Mouse (Mus musculus): ENCODE measurements at regions not wholly inside any gene's neighbourhood (a gene's known extent, or its start where the extent isn't known, plus 50 kb on each side); places are given as distances from the start of the nearest gene placed in this dataset.

GRCm38 (mm10) chr13:94619511-94619910 lies 169.2 kb upstream of the Tbca start:
- DNase-seq, result no peak

- DNase-seq, result no peak
These were observed 158.7 kb upstream of the Tbca start for GRCm38 (mm10) chr13:94630055-94630454.

- no peak for DNase-seq
These were observed 158.0 kb upstream of the Tbca start for GRCm38 (mm10) chr13:94630685-94631084.

GRCm38 (mm10) chr13:94632730-94633129 lies 156.0 kb upstream of the Tbca start:
- no peak for DNase-seq

- no peak for DNase-seq
These were observed 148.4 kb upstream of the Tbca start for GRCm38 (mm10) chr13:94640336-94640735.

- DNase-seq, result no peak
These were observed 143.2 kb upstream of the Tbca start for GRCm38 (mm10) chr13:94645241-94646206.

- no peak for DNase-seq
These were observed 142.4 kb upstream of the Tbca start for GRCm38 (mm10) chr13:94646326-94646725.

GRCm38 (mm10) chr13:94646781-94647555 lies 141.7 kb upstream of the Tbca start:
- DNase-seq, result no peak

GRCm38 (mm10) chr13:94647566-94647965 lies 141.1 kb upstream of the Tbca start:
- no peak for DNase-seq

- no peak for DNase-seq
These were observed 137.8 kb upstream of the Tbca start for GRCm38 (mm10) chr13:94650951-94651350.

GRCm38 (mm10) chr13:94667604-94668003 lies 121.1 kb upstream of the Tbca start:
- DNase-seq, result no peak

GRCm38 (mm10) chr13:94668276-94668675 lies 120.4 kb upstream of the Tbca start:
- DNase-seq, result no peak

GRCm38 (mm10) chr13:94669106-94669683 lies 119.5 kb upstream of the Tbca start:
- no peak for DNase-seq

- DNase-seq, result no peak
These were observed 118.4 kb upstream of the Tbca start for GRCm38 (mm10) chr13:94670266-94670665.

GRCm38 (mm10) chr13:94670961-94671360 lies 117.7 kb upstream of the Tbca start:
- DNase-seq, result no peak

GRCm38 (mm10) chr13:94680492-94681168 lies 108.1 kb upstream of the Tbca start:
- DNase-seq, result no peak

GRCm38 (mm10) chr13:94681606-94682005 lies 107.1 kb upstream of the Tbca start:
- no peak for DNase-seq

GRCm38 (mm10) chr13:94685191-94685590 lies 103.5 kb upstream of the Tbca start:
- no peak for DNase-seq

- DNase-seq, result no peak
These were observed 101.4 kb upstream of the Tbca start for GRCm38 (mm10) chr13:94687295-94687694.

GRCm38 (mm10) chr13:94706641-94707053 lies 82.1 kb upstream of the Tbca start:
- DNase-seq, result no peak

- no peak for DNase-seq
These were observed 81.1 kb upstream of the Tbca start for GRCm38 (mm10) chr13:94707371-94708280.

- no peak for DNase-seq
These were observed 79.9 kb upstream of the Tbca start for GRCm38 (mm10) chr13:94708786-94709185.
